Comparison of ENCODE assay signal across 25 mouse cellular contexts in genomic region chr7:68259523-68260081, GRCm38 (mm10). TPM values are rescaled to one million over a fixed set of nuclear protein-coding genes. Genes with fewer than 3 reads are reported as not detected.
"Had no signal": no experiment of that assay in that cellular context is flagged by ENCODE, and none has a peak within 500 bp of the region (broad histone marks: within the 10 kb centered on the region; RNA-seq: fewer than 3 reads in every experiment).

No protein-coding gene starts in this region.

- H3K4me3 ChIP-seq: layer of hippocampus, adult 2 months; left cerebral cortex, adult 2 months; liver, embryonic 13.5 days; midbrain, embryonic 12.5 days; midbrain, embryonic 15.5 days; myocyte; neural tube, embryonic 13.5 days; stomach, embryonic 15.5 days had no signal

- H3K9me3 ChIP-seq: liver, embryonic 13.5 days; midbrain, embryonic 12.5 days; midbrain, embryonic 15.5 days; neural tube, embryonic 13.5 days; stomach, embryonic 15.5 days had no signal

- H3K27ac ChIP-seq: layer of hippocampus, adult 2 months; left cerebral cortex, adult 2 months; liver, embryonic 13.5 days; midbrain, embryonic 12.5 days; midbrain, embryonic 15.5 days; neural tube, embryonic 13.5 days; stomach, embryonic 15.5 days had no signal

- H3K4me2 ChIP-seq: liver, embryonic 13.5 days; lung, embryonic 14.5 days; midbrain, embryonic 12.5 days; midbrain, embryonic 15.5 days; neural tube, embryonic 13.5 days; stomach, embryonic 15.5 days had no signal

- H3K4me1 ChIP-seq: liver, embryonic 13.5 days had no signal

- ATAC-seq: intestine, postnatal 0 days; midbrain, embryonic 15.5 days had no signal

- H3K9ac ChIP-seq: liver, embryonic 13.5 days; lung, embryonic 14.5 days; midbrain, embryonic 12.5 days; midbrain, embryonic 15.5 days; neural tube, embryonic 13.5 days; stomach, embryonic 15.5 days had no signal

- DNase-seq: kidney, postnatal 14 days; layer of hippocampus, adult 9-11 months; liver, embryonic 13.5 days; lung, embryonic 14.5 days; lung, postnatal 36 days; retina, postnatal 1 day; right cerebral cortex, postnatal 25 days; spleen, adult 18-20 months; thymus, postnatal 25 days had no signal

- H3K36me3 ChIP-seq: liver, embryonic 13.5 days; midbrain, embryonic 12.5 days; midbrain, embryonic 15.5 days; neural tube, embryonic 13.5 days; stomach, embryonic 15.5 days had no signal

RNA-seq across cellular contexts. Expression of gene Pgpep1l, which starts 4.4 kb away (rescaled TPM):
- total RNA-seq: megakaryocyte progenitor cell, adult 5-6 weeks; megakaryocyte-erythroid progenitor cell, adult 5-6 weeks; monocyte, adult 5-6 weeks; neutrophil, adult 5-6 weeks had no signal
- polyA plus RNA-seq: intestine, postnatal 0 days; kidney, embryonic 16.5 days; large intestine, adult 2 months; limb, embryonic 11.5 days; liver, embryonic 13.5 days; liver, embryonic 16.5 days; lung, embryonic 14.5 days; midbrain, embryonic 12.5 days; midbrain, embryonic 15.5 days; neural tube, embryonic 13.5 days; stomach, embryonic 15.5 days had no signal

RNA-seq across cellular contexts. Expression of gene Fam169b, which starts 14.0 kb away (rescaled TPM):
- polyA plus RNA-seq: midbrain, embryonic 15.5 days had no signal
